Mouse (Mus musculus) kidney, adult 11 months (tissue): ENCODE results near the gene Lyst.
"Not testable (repeated sequence)": the region's sequence is repeated elsewhere in the genome, so short reads cannot be mapped to it uniquely, and the experiment has no call there.

Experiments used
- DNase-seq: peaks from one replicate; pipeline ENCODE4 v3.0.0; 2022

The Lyst gene

DNA sequence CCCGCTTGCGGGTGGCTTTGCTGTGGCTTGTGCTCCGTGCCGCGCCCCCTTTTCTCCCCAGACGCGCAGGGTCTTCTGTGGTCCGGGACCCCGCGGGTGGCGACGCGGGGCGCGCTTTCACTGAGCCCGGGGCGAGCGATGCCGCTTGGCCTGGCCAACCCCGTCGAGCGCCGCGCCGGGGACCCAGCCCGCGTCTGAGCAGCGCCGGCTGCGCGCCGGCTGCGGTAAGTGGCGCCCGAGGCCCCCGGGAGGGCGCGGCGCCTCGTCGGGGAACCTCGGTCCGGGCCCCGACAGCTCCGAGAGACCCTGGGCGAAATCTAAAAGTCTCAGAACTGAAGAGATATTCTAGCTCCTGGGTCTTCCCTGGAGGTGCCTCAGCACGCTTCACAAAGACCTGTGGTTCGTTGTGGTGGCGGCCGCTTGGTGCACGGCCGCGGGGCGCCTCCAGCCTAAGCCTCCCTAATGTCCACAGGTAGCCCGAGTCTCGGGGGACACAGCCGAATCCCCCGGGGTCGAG lies 194.3 kb downstream of the Lyst start:
- no peak for DNase-seq

DNA sequence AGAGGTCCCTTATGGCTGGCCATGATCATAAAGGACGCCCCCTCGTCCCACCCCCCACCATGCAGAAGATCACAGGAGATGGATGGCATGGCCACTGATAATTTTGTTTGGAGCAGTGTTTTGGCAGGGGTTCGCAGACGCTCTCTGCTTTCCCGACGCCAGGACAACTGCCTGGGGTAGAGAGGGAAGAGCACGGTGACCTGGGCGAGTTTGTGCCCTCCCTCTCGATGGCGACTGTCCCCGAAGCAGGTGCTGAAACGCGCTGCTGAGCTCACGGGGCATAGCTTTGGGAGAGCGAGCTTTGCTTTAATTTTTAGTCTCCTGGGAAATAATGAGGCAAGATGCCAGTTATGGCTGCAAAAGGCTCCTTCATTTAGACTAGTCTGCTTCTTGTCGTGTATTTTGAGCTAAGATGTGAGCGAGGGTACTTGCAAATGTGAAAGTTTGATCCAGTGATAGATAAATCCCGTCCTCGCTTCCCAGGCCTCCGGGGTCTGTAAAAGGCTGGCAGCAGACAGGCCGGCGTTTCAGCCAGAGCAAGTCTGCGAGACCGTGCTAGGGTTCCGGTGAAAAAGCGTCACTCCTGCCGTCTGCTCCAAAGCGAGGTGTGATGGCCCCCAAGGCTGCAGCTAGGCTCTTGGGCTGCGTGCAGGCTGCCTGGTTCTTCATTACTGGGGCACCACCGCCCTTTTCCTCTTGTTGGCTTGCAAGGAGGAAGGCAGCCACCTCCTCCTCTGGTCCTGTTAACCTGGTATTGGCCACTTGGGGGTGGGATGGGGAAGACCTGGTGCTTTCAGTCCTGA lies 195.0 kb downstream of the Lyst start:
- no peak for DNase-seq

DNA sequence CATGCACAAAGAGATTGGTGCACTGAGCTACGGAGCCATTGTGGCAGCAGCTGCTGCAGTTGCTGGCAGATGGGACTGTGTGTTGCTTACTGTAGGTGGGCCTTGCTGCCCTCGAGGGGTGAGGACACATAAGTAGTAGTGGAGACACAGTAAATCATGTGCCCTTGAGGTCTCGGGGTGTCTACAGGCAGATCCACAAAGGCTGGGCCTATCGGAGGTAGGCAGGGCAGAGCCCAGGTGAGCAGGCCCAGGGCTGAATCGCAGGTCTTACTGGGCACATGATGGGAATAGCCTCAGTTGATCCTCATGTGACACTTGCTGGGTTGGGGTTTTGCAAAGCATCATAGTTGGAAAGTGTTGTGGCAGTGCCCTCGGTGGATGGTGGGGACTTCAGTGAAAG lies 196.8 kb downstream of the Lyst start:
- no peak for DNase-seq

DNA sequence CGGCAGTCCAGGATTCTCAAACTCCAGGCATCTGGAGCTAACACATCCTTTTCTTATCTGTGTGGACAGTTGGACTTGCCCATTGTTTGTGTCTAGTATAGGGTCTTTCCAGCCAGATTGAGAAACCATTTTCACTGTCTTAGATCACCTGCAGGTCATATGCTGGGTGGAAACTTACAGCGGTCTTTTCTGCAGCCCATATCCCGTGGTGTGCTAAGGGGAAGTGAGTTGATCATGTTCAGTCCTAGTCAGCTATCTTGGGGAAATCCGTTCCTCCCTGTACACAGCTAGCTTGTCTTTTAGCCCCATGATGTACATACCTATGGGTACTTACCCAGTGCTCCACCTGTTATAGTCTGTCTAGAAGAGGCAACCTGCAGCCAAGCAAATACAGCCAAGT lies 197.9 kb downstream of the Lyst start:
- no peak for DNase-seq

DNA sequence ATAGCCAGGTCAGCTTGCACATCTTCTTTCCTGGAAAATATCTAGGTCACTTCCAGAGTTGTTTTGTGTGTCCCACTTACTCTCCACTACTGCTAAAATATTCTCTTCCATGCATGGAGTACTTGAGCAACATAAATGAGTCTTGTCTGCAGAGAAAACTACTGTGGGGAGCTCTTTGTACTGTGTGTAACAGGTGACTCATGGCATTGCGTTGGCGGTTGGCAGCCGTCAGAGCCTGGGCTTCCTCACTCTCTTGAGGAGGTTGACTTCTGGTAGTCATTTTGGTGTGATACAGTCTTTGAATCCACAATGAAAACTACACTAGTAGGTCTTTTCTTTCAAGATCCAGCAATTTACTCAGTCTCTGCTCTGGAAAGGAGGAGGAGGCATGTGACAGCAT lies 201.8 kb downstream of the Lyst start:
- no peak for DNase-seq

DNA sequence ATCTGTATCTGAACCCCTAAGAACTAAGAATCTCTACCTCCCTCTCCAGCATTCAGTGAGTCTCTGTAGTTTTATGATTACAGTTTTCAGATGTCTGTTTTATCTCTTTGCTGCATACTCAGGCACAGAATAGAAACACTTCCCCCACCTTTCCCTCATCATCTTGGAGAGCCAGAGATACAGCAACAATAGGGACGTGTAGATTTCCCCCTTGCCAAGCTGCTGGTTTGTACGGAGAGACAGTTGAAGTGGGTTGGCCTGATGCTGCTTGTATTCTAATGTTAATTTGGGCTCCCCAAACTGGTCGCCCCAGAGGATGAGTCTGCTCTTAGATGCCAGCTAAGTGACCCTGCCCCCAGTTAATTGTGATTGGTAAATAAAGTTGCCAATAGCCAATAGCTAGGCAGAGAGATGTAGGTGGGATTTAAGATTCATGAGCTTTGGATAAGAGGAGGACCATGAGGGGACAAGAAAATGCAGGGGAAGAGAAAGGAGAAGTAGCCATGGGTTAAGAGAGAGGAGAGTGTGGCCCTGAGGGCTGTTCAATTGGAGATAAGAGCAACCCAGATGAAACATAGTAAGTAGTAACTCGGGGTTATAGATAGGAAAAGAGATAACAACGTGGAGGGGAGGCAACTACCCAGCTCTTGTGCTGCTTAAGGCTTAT lies 205.1 kb downstream of the Lyst start:
- no peak for DNase-seq

DNA sequence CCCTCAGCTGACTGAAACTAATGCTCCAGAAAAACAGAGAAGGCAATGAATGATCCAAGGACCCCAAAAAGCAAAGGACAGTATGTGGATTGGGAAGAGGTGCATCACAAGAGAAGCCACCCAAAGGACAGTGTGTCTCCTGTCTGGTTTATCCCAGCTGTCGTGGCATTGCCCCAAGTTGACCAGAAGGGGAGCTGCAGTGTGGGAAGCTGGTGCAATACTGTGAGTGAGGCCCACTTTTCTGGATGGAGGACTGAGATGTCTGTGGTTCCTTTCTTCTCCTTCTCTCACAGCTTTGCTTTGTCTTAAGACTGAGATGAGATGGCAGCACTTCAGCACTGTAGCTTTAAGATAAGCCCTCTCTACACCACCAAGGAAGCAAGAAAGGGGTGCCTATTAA lies 205.9 kb downstream of the Lyst start:
- DNase-seq: no peak

DNA sequence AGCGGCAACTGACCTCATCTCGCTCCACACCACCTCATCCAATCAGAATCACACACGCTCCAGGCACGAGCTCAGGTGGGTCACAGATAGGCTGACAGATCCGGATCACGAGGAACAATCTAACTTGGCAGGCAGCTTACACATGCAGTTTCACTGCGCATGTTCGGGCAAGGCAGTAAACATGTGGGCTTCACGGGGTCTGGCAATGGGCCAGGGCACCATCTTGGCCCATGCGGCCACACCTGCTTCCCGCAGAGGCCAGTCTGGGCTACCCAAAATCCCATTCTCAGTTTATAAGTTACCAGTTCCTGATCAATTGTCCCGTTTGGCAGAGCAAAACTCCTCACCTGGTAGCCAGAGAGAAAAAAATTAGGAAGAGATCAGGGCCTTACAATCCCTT lies 207.6 kb downstream of the Lyst start:
- DNase-seq: not testable (repeated sequence)

DNA sequence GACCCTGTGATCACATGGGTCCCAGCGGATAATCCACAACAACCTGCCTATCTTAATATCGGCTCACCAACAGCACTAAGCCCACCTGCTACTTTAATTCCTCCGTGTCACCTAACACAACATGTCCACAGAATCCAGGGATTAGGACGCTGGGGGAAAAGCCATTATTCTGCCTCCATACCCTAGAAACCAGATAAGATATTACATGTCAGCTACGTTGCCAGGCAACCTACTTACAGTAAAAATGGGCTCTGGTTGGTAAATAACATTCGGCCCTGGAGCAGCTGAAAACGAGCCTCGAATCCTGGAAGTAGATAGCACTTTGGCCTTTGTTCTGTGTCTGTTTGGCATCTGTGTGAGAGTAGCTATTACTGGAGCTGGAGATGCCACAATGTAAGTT lies 208.6 kb downstream of the Lyst start:
- DNase-seq: no peak

DNA sequence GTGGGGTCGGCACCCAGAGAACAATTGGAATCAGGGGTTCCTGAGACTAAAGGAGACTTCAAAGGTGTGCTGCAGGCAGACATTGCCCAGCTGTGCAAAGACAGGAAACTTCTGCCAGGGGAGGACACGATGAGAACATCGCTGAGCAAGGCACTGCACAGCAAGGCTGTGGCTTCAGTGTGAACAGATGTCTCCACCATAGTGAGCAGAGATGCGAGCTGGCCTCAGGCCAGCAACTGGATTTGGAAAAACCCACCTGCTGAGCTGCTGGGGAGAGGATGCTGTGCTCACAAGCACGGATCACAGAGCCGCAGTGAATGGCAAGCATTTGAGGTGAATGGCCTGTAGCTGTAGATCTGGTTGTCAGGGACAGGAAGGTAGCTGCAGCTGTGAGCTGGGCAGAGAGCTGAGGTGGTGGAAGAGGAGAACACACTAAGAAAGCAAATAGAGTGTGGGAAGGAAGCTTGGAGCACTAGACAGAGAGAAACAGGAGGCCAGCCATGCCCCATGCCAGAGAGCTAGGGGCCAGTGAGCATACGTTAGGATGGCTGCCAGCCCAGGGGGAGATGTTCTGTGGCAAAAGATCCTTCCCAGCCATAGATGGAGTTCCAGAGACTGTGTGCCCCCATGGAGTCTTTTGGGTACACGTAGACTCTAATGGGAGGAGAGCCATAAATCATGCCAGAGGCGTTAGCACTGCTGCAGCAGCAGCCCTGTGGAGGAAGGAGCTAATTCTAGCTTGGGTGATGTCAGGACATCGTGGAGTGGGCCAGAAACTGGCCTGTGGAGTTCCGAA lies 218.3 kb downstream of the Lyst start:
- DNase-seq: no peak

DNA sequence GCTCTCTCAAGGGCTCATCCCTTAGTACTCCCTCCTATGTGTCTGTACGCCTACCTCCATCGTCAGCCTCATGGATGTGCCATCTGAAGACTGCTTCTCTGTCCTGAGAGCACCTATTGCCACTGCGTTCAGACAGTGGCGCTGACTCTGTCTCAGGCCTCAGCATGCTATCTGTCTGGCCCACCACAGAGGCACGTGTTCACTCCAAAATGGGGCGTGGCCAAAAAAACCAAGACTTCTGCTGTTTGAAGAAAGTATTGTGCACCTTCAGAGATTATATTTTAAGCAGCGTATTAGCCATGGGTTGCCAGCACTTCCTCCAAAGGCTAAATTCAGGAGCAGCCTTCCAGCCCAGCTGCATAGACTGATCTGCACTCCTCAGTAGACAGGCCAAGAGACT lies 220.7 kb downstream of the Lyst start:
- DNase-seq: no peak

DNA sequence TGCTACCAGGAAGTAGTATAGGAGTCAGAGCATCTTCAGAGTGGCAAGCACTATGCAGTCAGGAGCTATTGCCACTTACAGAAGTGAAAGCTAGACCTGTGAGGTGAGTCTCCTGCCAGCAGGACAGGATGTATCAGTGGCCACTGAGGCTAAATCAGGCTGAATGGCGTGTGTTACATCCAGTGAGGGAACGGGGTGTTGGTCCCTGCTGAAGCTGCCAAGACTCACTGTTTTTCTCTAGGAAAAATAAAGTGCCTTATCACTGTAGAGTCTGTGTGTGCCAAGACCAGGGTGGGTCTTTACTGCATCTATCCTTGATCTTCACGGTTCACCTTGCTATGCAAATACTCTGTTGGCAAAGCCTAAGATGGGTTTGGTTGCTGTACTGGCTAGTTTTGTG lies 228.5 kb downstream of the Lyst start:
- DNase-seq: no peak

DNA sequence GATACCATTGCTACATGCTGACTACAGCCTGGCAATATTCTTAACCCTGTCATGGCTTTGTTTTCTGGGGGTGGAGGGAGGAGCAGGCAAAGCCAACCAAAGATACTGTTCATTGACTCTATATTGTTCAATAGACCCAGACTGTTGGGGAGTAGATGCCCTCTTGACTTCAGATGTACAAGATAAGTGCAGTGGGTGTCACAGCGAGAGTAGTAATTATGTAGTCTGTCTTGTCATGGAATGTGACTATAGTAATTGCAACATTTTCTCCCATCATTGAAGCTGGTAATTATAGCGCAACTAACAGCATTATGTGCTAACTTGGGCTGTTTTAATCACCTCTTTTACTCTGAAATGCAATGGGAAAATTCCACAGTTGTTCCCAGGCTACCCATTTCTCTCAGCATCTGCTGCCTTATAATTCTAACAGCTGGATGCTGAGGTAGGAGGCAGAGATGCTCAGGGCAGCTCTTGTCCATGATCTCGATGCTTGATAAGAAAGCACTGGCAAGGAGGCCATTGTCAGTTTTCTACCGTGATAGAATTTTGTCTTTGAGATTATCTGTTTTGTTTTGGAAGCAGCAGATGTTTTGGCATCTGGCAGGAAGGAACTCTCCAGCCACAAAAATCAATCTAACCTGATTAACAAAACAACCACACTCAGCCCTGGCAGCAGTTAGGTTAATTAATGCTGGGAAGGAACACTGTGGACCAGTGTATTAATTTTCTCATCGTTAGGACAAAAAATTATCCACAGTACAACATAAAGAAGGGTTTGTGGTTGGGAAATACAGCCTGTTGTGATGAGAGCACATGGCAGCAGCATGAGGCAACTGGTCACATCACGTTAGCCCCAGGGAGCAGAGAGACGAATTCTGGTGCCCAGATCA lies 230.3 kb downstream of the Lyst start:
- no peak for DNase-seq

DNA sequence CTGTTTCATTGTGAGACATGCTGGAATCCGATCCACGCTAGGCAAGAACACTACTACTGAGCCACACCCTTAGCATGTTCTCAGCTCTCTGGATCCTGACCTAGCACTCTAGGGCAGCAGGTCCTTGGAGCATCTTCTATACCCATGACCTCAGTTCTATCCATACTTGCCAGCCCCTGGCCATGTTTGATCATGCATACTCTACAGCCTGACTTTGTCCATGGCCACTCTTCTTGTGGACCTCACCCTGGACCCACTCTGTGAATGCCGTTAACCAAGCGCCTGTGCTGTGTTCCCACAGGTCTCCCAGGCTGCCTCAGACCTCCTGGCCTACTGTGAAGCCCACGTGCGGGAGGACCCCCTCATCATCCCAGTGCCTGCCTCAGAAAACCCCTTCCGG lies 234.7 kb downstream of the Lyst start:
- DNase-seq: no peak

DNA sequence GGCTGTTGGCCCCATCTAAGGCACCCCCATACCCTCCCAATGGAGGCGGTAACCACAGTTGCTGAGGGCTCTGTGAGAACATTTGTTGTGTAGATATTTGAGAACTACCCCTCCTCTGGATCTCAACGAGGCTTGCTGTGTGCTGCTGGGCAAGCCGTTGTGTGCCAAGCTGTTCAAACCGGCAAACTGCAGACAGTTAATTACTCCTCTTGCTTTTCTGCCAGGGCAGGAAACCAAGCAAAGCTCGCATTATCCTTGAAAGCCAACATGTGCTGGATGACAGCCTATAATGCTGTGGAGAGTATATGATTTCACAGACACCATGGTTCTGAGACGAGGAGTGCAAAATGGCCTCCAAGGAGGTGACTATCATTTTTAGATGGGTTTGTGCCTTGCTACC lies 236.3 kb downstream of the Lyst start:
- DNase-seq: no peak

DNA sequence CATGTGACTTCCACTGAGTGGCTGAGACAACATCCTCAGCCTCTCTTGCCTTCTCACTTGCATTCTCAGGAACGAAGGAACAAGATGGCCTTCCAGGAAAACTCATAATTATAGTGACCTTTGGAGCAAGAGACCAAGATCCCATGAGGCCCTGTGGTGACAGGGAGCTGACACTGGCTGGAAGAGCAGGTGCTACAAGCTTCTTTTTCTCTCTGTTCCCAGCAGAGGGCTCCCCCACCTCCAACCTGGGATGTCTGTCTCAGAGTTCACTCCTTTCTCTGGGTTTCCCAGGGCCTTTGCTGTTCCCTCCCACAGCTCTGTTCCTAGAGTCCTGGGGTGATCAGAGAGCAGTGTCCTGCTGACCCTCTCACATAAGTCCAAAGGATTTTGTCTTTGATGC lies 237.9 kb downstream of the Lyst start:
- DNase-seq: no peak
